Mouse (Mus musculus): ENCODE measurements at regions not wholly inside any gene's neighbourhood (a gene's known extent, or its start where the extent isn't known, plus 50 kb on each side); places are given as distances from the start of the nearest gene placed in this dataset.
A peak's percentile ranks its signal among the peaks of the same experiment; 100 is the strongest.

- no peak for DNase-seq
These were observed 197.5 kb upstream of the Chl1 start for GRCm38 (mm10) chr6:103312935-103313334.

- peak; percentile 68 for DNase-seq
These were observed 192.3 kb upstream of the Chl1 start for GRCm38 (mm10) chr6:103318081-103318480.

- no peak for DNase-seq
These were observed 191.6 kb upstream of the Chl1 start for GRCm38 (mm10) chr6:103318677-103319359.

GRCm38 (mm10) chr6:103319964-103320363 lies 190.4 kb upstream of the Chl1 start:
- no peak for DNase-seq

GRCm38 (mm10) chr6:103320550-103320949 lies 189.8 kb upstream of the Chl1 start:
- DNase-seq = no peak

GRCm38 (mm10) chr6:103321058-103321457 lies 189.3 kb upstream of the Chl1 start:
- no peak for DNase-seq

GRCm38 (mm10) chr6:103322442-103322841 lies 187.9 kb upstream of the Chl1 start:
- no peak for DNase-seq

- no peak for DNase-seq
These were observed 174.7 kb upstream of the Chl1 start for GRCm38 (mm10) chr6:103335683-103336082.

GRCm38 (mm10) chr6:103339961-103340732 lies 170.2 kb upstream of the Chl1 start:
- DNase-seq = no peak

- no peak for DNase-seq
These were observed 166.9 kb upstream of the Chl1 start for GRCm38 (mm10) chr6:103343515-103343914.

- peak; percentile 7 for DNase-seq
These were observed 166.0 kb upstream of the Chl1 start for GRCm38 (mm10) chr6:103344413-103344812.

- no peak for DNase-seq
These were observed 165.2 kb upstream of the Chl1 start for GRCm38 (mm10) chr6:103345195-103345594.

- DNase-seq = no peak
These were observed 157.8 kb upstream of the Chl1 start for GRCm38 (mm10) chr6:103352405-103353124.

GRCm38 (mm10) chr6:103353346-103353745 lies 157.0 kb upstream of the Chl1 start:
- no peak for DNase-seq

GRCm38 (mm10) chr6:103366782-103367491 lies 143.4 kb upstream of the Chl1 start:
- DNase-seq = no peak

- no peak for DNase-seq
These were observed 135.4 kb upstream of the Chl1 start for GRCm38 (mm10) chr6:103374956-103375355.

GRCm38 (mm10) chr6:103377277-103377676 lies 133.1 kb upstream of the Chl1 start:
- DNase-seq = no peak

- DNase-seq = no peak
These were observed 132.3 kb upstream of the Chl1 start for GRCm38 (mm10) chr6:103378047-103378446.

GRCm38 (mm10) chr6:103381030-103381429 lies 129.4 kb upstream of the Chl1 start:
- DNase-seq = no peak

GRCm38 (mm10) chr6:103381930-103382329 lies 128.5 kb upstream of the Chl1 start:
- DNase-seq = no peak

GRCm38 (mm10) chr6:103386591-103386990 lies 123.8 kb upstream of the Chl1 start:
- no peak for DNase-seq

GRCm38 (mm10) chr6:103405961-103406360 lies 104.4 kb upstream of the Chl1 start:
- peak; percentile 77 for DNase-seq

GRCm38 (mm10) chr6:103414888-103415287 lies 95.5 kb upstream of the Chl1 start:
- DNase-seq = no peak

Measured in kidney, adult 9 months (tissue).